16 mouse cellular contexts compared by ENCODE assay signal in the genomic region with DNA sequence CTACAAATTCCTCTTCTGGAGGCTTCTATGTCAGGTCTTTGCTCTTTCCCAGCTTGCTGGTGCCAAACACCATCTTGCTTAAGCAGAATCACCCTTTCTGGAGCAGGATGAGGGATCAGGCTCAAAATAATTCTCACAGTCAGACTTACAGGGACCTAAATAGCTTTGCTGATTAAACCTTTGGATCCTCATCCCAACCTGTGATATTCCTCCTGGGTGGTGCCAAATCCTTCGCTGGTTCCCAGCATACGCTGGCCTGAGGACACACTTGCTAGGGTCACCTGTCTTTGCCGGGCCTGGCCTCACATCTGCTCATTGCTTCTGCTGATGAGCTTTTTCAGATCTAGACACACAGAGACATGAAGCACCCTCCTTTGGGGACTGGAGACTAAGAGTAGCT.
DNase-seq lines count a peak whose midpoint lies in the region; ATAC-seq and TF ChIP-seq lines count a peak whose summit lies in the region.
"Had no signal": no experiment of that assay in that cellular context is flagged by ENCODE, and none has a peak within 500 bp of the region (broad histone marks: within the 10 kb centered on the region; RNA-seq: fewer than 3 reads in every experiment).

No protein-coding gene starts in this region.

- no peak for ATAC-seq in heart, embryonic 12.5 days (ENCODE audit: insufficient number of reproducible peaks, low FRiP score)
- no peak for ATAC-seq in heart, embryonic 14.5 days (ENCODE audit: insufficient number of reproducible peaks, insufficient read depth, low FRiP score, low read depth)
- no peak for ATAC-seq in hindbrain, embryonic 15.5 days (ENCODE audit: low FRiP score, low read depth)
- ATAC-seq: activated CD4-positive, CD25-positive, alpha-beta regulatory T cell, adult 4 months had no signal

- no peaks in the 10 kb centered on the region for H3K36me3 ChIP-seq in heart, adult 2 months (ENCODE audit: control insufficient read depth, insufficient read depth, low read length)
- no peaks in the 10 kb centered on the region for H3K36me3 ChIP-seq in heart, embryonic 12.5 days
- H3K36me3 ChIP-seq in heart, embryonic 14.5 days (ENCODE audit: control insufficient read depth, insufficient read depth, low read length), result 0 out of 2 replicates have a peak, but pooled peaks cover 4% of the 10 kb centered on the region
- H3K36me3 ChIP-seq in hindbrain, embryonic 15.5 days, result no peaks in the 10 kb centered on the region

- intact Hi-C loops in heart, adult 2 months (cut with DNase I), result no loop called here

- TF ChIP-seq POLR2A in heart, adult 2 months (IDR thresholded peaks at IDR 0.05; ENCODE audit: insufficient read depth, low read depth, low read length), result no peak

- peak overlapping the region; percentile 34 for H3K27ac ChIP-seq in heart, adult 2 months
- H3K27ac ChIP-seq in heart, embryonic 12.5 days (ENCODE audit: poor library complexity, severe bottlenecking), result no peak overlapping the region
- peak overlapping the region in 1 of 2 experiments; percentile 64; a peak in 2 of 4 replicates for H3K27ac ChIP-seq in heart, embryonic 14.5 days (replicated peaks in 1 of 2; ENCODE audit: control insufficient read depth in 1 of 2, insufficient read depth in 1 of 2, low read depth in 2 of 2, low read length in 2 of 2)
- peak overlapping the region; percentile 18; the same call in 1 of the 2 replicates for H3K27ac ChIP-seq in hindbrain, embryonic 15.5 days (replicated peaks)
- H3K27ac ChIP-seq: liver, embryonic 14.5 days had no signal

- peak in 1 of 2 experiments; percentile 52 for DNase-seq in heart, adult 2 months
- DNase-seq in gastrocnemius, postnatal 25 days, result peak; percentile 37
- DNase-seq in right cerebral cortex, postnatal 25 days, result no peak
- no peak for DNase-seq in urinary bladder, postnatal 25 days (ENCODE audit: low spot score)
- DNase-seq: adrenal gland, postnatal 36 days; cerebellum, postnatal 25 days; kidney, adult 18-20 months; kidney, postnatal 4 days; lung, postnatal 14 days; right cerebral cortex, adult 18-20 months; thymus, adult 2 months had no signal

- H3K27me3 ChIP-seq in heart, adult 2 months (ENCODE audit: control insufficient read depth, insufficient read depth, low read length), result no peaks in the 10 kb centered on the region
- no peaks in the 10 kb centered on the region for H3K27me3 ChIP-seq in heart, embryonic 12.5 days (replicated peaks)
- H3K27me3 ChIP-seq in heart, embryonic 14.5 days (ENCODE audit: control insufficient read depth, insufficient read depth, low read length), result no peaks in the 10 kb centered on the region
- H3K27me3 ChIP-seq in hindbrain, embryonic 15.5 days, result no peaks in the 10 kb centered on the region

- H3K9ac ChIP-seq in heart, adult 2 months (ENCODE audit: low read depth, low read length), result no peak overlapping the region
- no peak overlapping the region for H3K9ac ChIP-seq in heart, embryonic 12.5 days
- H3K9ac ChIP-seq in heart, embryonic 14.5 days (ENCODE audit: low read length), result peak overlapping the region; percentile 14; the same call in 1 of the 2 replicates
- no peak overlapping the region for H3K9ac ChIP-seq in hindbrain, embryonic 15.5 days
- H3K9ac ChIP-seq: liver, embryonic 14.5 days had no signal

- H3K4me1 ChIP-seq in heart, adult 2 months (ENCODE audit: control insufficient read depth, insufficient read depth, low read length), result peaks cover 7% of the 10 kb centered on the region
- H3K4me1 ChIP-seq in heart, embryonic 12.5 days (replicated peaks), result peaks cover 71% of the 10 kb centered on the region
- peaks cover 35 to 56% of the 10 kb centered on the region in 2 experiments for H3K4me1 ChIP-seq in heart, embryonic 14.5 days (ENCODE audit: control insufficient read depth in 2 of 2, insufficient read depth in 2 of 2, low read length in 2 of 2)
- peaks cover 72% of the 10 kb centered on the region for H3K4me1 ChIP-seq in hindbrain, embryonic 15.5 days (replicated peaks)

- no peak for TF ChIP-seq CTCF in heart, adult 2 months (IDR thresholded peaks at IDR 0.05)

- H3K4me3 ChIP-seq in heart, adult 2 months, result no peak overlapping the region
- H3K4me3 ChIP-seq in heart, embryonic 12.5 days, result no peak overlapping the region
- H3K4me3 ChIP-seq in heart, embryonic 14.5 days (ENCODE audit: control insufficient read depth in 1 of 2, insufficient read depth in 1 of 2, low read depth in 1 of 2, low read length in 2 of 2), result no peak overlapping the region
- H3K4me3 ChIP-seq in hindbrain, embryonic 15.5 days, result no peak overlapping the region

- no peak for TF ChIP-seq EP300 in heart, adult 2 months (IDR thresholded peaks at IDR 0.05; ENCODE audit: insufficient read depth, low read depth, low read length)

- 45% methylated on average over 3 of the region's 3 CpGs for WGBS in heart, adult 2 months
- WGBS in heart, embryonic 12.5 days, result 65% methylated on average over 3 of the region's 3 CpGs
- 49% methylated on average over 3 of the region's 3 CpGs for WGBS in heart, embryonic 14.5 days
- WGBS in hindbrain, embryonic 15.5 days, result 97% methylated on average over 3 of the region's 3 CpGs

- no peak overlapping the region for H3K4me2 ChIP-seq in heart, embryonic 12.5 days
- H3K4me2 ChIP-seq in heart, embryonic 14.5 days (ENCODE audit: low read length), result no peak overlapping the region
- H3K4me2 ChIP-seq in hindbrain, embryonic 15.5 days, result no peak overlapping the region

- no peaks in the 10 kb centered on the region for H3K79me2 ChIP-seq in heart, adult 2 months (replicated peaks; ENCODE audit: control insufficient read depth, insufficient read depth, low read length)

- no peaks in the 10 kb centered on the region for H3K9me3 ChIP-seq in heart, embryonic 12.5 days (replicated peaks)
- H3K9me3 ChIP-seq in heart, embryonic 14.5 days (ENCODE audit: control insufficient read depth, low read length), result no peaks in the 10 kb centered on the region
- no peaks in the 10 kb centered on the region for H3K9me3 ChIP-seq in hindbrain, embryonic 15.5 days
